Mouse (Mus musculus) liver, embryonic 12.5 days (tissue): ENCODE measurements at regions not wholly inside any gene's neighbourhood (a gene's known extent, or its start where the extent isn't known, plus 50 kb on each side); places are given as distances from the start of the nearest gene placed in this dataset.
"Not testable (repeated sequence)": the region's sequence is repeated elsewhere in the genome, so short reads cannot be mapped to it uniquely, and the experiment has no call there.

Source experiments
- ATAC-seq: fragments of 200-750 bp; cut with Nextera tagmentation; 2 replicates; pipeline ENCODE4 v1.8.0; 2017; ENCODE audit warnings: moderate number of reproducible peaks, mild to moderate bottlenecking, moderate library complexity
- H3K27ac ChIP-seq: fragments of 300-500 bp; sonication (generic); 2 replicates; pipeline ENCODE4 v1.5.1; 2016; ENCODE audit warnings: mild to moderate bottlenecking
- H3K27me3 ChIP-seq: fragments of 300-500 bp; sonication (generic); replicated peaks from 2 replicates; pipeline ENCODE4 v1.6.1; 2016; ENCODE audit warnings: mild to moderate bottlenecking, moderate library complexity
- H3K36me3 ChIP-seq: fragments of 300-500 bp; sonication (generic); 2 replicates; pipeline ENCODE4 v1.6.1; 2016; ENCODE audit warnings: mild to moderate bottlenecking, moderate library complexity
- H3K4me1 ChIP-seq: fragments of 300-500 bp; sonication (generic); 2 replicates; pipeline ENCODE4 v1.6.1; 2016
- H3K4me2 ChIP-seq: fragments of 300-500 bp; sonication (generic); 2 replicates; pipeline ENCODE4 v1.6.1; 2016; ENCODE audit warnings: mild to moderate bottlenecking, moderate library complexity
- H3K4me3 ChIP-seq: fragments of 300-500 bp; sonication (generic); 2 replicates; pipeline ENCODE4 v1.5.1; 2016; ENCODE audit warnings: mild to moderate bottlenecking, moderate library complexity
- H3K9ac ChIP-seq: fragments of 300-500 bp; sonication (generic); 2 replicates; pipeline ENCODE4 v1.6.1; 2016; ENCODE audit warnings: mild to moderate bottlenecking, moderate library complexity
- H3K9me3 ChIP-seq: fragments of 300-500 bp; sonication (generic); replicated peaks from 2 replicates; pipeline ENCODE4 v1.6.1; 2016; ENCODE audit warnings: mild to moderate bottlenecking, moderate library complexity
- WGBS: fragments of 180-500 bp; shearing (Covaris S2); methylation state at CpG from one replicate; pipeline ENCODE4 v1.1.7; 2016; ENCODE audit not compliant: insufficient replicate concordance; 5-methylcytosine and 5-hydroxymethylcytosine counted together

DNA sequence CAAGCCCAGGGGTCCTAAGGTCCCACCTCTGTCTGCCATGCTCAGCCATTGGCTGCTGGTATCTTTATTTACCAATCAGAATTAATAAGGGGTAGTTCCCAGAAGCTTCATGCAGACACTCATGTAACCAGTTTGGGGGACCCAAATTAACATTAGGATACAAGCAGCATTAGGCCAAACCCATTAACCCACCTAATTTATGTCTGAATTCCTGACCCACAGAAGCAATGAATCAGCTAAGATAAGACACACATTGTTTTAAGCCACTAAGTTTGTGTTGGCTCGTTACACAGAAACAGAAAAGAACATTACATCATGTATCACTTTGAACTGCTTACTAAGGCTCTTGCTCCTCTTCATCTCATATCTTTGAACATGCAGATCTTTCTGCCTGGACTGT lies 461.0 kb downstream of the Lmo7 start:
- Histone ChIP-seq H3K36me3 (no peaks in the 10 kb centered on the region), H3K4me3 (no peak overlapping the region), H3K9ac (no peak overlapping the region), H3K9me3 (no peaks in the 10 kb centered on the region), H3K27ac (no peak overlapping the region), H3K4me1 (no peaks in the 10 kb centered on the region), H3K4me2 (no peak overlapping the region), H3K27me3 (no peaks in the 10 kb centered on the region)
- no peak for ATAC-seq
- 35% methylated on average over 1 of the region's 1 CpGs for WGBS

DNA sequence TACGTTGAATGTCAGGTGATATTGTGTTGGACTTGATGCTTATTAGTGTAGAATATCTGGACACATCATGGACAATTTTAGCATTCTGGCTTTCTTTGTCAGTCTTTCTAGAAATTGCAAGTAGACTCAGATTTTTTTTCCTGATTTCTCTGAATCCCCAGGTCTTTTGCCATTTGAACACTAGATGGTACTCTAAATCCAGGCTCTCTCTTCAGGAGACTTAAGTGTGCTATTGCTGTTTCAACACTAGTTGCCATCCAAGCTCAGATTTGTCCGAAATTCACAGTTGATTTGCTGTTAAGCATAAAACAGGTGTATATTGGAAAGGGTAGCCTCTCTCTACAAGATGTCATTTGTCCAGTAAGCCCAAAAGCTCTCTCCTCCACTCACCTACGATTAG lies 451.5 kb downstream of the Lmo7 start:
- no peak overlapping the region for H3K4me3 ChIP-seq
- no peaks in the 10 kb centered on the region for H3K27me3 ChIP-seq
- WGBS: 51% methylated on average over 3 of the region's 3 CpGs
- no peak overlapping the region for H3K9ac ChIP-seq
- H3K4me2 ChIP-seq: no peak overlapping the region
- ATAC-seq: no peak
- H3K27ac ChIP-seq: no peak overlapping the region
- H3K36me3 ChIP-seq: no peaks in the 10 kb centered on the region
- H3K9me3 ChIP-seq: no peaks in the 10 kb centered on the region
- H3K4me1 ChIP-seq: no peaks in the 10 kb centered on the region

DNA sequence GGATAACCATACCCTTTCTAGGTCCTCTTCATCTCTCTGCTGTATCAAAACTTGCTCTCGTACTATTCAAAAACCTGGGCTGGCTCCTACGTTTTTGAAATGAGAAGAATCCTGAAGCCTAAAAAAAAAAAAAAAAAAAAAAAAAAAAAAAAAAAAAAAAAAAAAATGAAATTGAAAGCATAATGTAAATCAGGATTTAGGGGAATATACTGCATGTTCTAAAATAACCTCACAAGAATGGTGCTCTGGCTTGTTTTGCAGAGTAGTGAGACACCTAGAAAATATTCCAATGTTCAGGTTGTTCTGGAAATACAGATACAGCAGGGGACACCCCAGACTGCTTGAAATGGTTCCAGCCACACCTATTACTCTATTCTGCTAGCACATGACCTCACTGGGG lies 442.0 kb downstream of the Lmo7 start:
- WGBS: 51% methylated on average over 2 of the region's 2 CpGs
- H3K4me2 ChIP-seq: no peak overlapping the region
- no peak overlapping the region for H3K27ac ChIP-seq
- H3K27me3 ChIP-seq: no peaks in the 10 kb centered on the region
- no peaks in the 10 kb centered on the region for H3K9me3 ChIP-seq
- no peak for ATAC-seq
- H3K4me1 ChIP-seq: no peaks in the 10 kb centered on the region
- no peaks in the 10 kb centered on the region for H3K36me3 ChIP-seq
- no peak overlapping the region for H3K9ac ChIP-seq
- H3K4me3 ChIP-seq: no peak overlapping the region

DNA sequence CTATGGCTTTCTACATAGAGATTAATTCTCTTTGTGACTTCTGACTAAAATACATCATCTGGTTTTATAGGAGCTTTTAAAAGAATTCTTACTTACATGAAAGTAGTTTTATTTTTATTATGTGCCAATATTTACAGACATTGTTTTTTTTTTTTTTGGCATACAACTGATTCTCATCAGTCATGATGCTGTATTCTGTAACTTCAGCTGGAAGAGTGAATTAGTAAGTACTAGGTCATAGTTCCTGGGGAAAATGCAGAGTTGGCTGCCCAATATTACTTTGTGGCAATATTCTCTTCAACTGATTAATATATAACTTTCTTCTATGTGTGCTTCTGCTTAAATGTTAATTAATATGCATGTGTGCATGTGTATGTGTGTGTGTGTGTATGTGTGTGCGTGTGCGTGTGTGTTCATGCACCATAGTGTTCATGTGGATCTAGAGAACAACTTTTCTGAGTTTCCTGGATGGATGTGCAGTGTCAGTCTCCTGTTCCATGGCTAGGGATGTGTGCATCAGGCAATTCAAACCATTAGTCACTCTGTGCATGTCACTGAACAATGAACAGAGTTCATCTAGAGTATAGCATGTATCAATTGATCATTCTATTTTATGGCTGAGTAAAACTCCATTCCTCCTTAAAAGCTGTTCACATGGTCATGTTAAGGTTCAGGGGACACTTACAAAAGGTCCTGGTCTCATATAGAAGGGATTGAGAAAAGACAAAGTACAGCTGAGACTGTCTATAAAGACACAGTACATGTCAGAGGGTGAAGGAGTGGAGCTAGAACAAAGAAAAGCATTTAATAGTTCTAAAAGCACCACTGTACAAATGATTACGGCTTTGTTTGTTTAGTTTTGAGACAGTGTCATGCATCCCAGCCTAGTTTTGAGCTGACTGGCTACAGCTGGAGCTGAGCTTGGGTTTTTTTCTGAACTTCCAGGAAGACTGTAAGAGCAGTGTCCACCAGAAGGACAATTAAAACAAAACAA lies 431.8 kb downstream of the Lmo7 start:
- WGBS: 73% methylated on average over 3 of the region's 3 CpGs
- H3K4me3 ChIP-seq: no peak overlapping the region
- H3K27ac ChIP-seq: no peak overlapping the region
- no peaks in the 10 kb centered on the region for H3K36me3 ChIP-seq
- no peak for ATAC-seq
- H3K27me3 ChIP-seq: no peaks in the 10 kb centered on the region
- H3K9ac ChIP-seq: no peak overlapping the region
- no peak overlapping the region for H3K4me2 ChIP-seq
- no peaks in the 10 kb centered on the region for H3K4me1 ChIP-seq
- no peaks in the 10 kb centered on the region for H3K9me3 ChIP-seq

DNA sequence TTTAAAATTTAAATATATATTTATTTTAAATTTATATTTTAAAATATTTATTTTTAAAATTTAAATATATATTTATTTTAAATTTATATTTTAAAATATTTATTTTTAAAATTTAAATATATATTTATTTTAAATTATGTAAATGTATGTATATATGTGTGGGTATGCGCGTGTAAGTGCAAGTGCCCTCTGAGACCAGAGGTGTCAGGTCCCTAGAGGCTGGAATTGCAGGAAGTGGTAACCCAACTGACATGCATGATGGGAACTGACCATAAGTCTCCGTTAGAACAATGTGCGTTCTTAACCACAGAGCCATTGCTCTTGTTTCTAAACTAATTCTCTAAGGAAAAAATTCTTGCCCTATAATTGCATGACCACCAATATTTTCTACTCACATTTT lies 420.7 kb downstream of the Lmo7 start:
- not testable (repeated sequence) for H3K4me3 ChIP-seq, H3K27ac ChIP-seq, H3K27me3 ChIP-seq, H3K9ac ChIP-seq, H3K36me3 ChIP-seq, ATAC-seq, H3K4me2 ChIP-seq, H3K4me1 ChIP-seq, H3K9me3 ChIP-seq
- 65% methylated on average over 4 of the region's 4 CpGs for WGBS

- no peak overlapping the region for H3K9ac ChIP-seq
- ATAC-seq: no peak
- no peaks in the 10 kb centered on the region for H3K36me3 ChIP-seq
- no peaks in the 10 kb centered on the region for H3K4me1 ChIP-seq
- no peak overlapping the region for H3K4me3 ChIP-seq
- no peak overlapping the region for H3K4me2 ChIP-seq
- no peaks in the 10 kb centered on the region for H3K9me3 ChIP-seq
- no peaks in the 10 kb centered on the region for H3K27me3 ChIP-seq
- 51% methylated on average over 2 of the region's 2 CpGs for WGBS
- no peak overlapping the region for H3K27ac ChIP-seq
Observed at GRCm38 (mm10) chr14:102142720-102143119, 413.0 kb downstream of the Lmo7 start.

DNA sequence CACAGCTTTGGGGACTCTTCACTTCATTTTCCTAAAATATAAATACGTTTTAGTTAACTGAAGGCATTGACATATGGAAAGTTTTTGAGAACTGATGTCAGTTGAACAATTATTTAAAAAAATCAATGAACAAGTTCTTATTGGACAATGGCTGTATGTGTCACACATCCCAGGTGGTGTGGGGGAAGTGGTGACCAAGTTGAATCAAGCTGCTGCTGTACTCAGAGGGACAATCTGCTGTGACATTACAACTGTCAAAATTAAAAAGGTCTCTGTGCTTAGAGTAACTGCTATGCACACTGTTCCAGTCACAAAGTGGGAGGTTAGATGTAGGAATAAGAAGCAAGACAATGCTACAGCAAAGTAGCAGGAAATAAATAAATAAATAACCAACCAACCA lies 409.2 kb downstream of the Lmo7 start:
- 57% methylated on average over 1 of the region's 1 CpGs for WGBS
- Histone ChIP-seq H3K9me3 (no peaks in the 10 kb centered on the region), H3K9ac (no peak overlapping the region), H3K27me3 (no peaks in the 10 kb centered on the region), H3K4me1 (no peaks in the 10 kb centered on the region), H3K4me3 (no peak overlapping the region), H3K4me2 (no peak overlapping the region), H3K36me3 (no peaks in the 10 kb centered on the region), H3K27ac (no peak overlapping the region)
- ATAC-seq: no peak

DNA sequence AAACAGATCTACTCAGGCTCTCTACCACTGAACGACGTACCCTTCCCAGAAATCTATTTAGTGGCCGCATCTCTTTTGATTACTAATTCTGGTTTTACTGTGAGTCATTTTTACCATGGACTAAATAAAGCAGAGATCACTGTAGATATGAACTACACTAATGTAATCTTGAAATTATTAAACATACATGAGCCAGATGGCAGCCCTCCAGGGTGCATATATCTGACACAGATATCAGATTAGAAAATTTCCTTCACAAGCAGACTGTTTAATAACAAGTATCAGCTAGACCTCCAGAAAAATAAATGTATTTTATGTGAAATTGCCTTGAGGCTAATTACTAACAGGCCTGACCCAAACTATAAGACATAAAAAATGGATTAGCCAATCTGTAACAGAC lies 388.4 kb downstream of the Lmo7 start:
- 78% methylated on average over 3 of the region's 3 CpGs for WGBS

GRCm38 (mm10) chr14:102106165-102106564 lies 376.4 kb downstream of the Lmo7 start:
- Histone ChIP-seq H3K27ac (no peak overlapping the region), H3K4me3 (no peak overlapping the region), H3K4me2 (no peak overlapping the region), H3K9ac (no peak overlapping the region), H3K36me3 (no peaks in the 10 kb centered on the region), H3K4me1 (no peaks in the 10 kb centered on the region), H3K9me3 (no peaks in the 10 kb centered on the region), H3K27me3 (no peaks in the 10 kb centered on the region)
- WGBS: 61% methylated on average over 3 of the region's 3 CpGs
- no peak for ATAC-seq

More for the DNA sequence above, 388.4 kb downstream of the Lmo7 start:
- Histone ChIP-seq H3K27me3 (no peaks in the 10 kb centered on the region), H3K36me3 (no peaks in the 10 kb centered on the region), H3K9ac (no peak overlapping the region), H3K4me2 (no peak overlapping the region), H3K27ac (no peak overlapping the region), H3K4me1 (no peaks in the 10 kb centered on the region), H3K4me3 (no peak overlapping the region), H3K9me3 (no peaks in the 10 kb centered on the region)
- ATAC-seq: no peak

DNA sequence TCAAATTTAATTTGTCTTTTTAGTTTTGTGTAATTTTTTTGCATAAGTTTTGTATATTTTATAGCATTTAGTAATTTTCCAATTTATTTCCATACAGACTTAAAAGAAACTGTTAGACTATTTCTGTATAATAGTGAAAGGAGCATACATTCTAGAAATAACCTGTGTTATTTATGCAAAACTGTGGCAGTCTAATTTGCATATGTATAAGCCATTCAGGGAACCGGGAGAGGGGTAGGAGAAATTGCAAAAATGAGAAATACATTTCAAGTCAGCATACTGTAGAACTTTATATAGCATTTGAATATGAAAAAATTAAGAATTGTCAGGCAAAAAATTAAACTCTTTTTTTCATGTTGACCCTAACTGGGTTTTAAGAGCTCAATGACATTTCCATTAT lies 364.3 kb downstream of the Lmo7 start:
- Histone ChIP-seq H3K4me2 (no peak overlapping the region), H3K9me3 (no peaks in the 10 kb centered on the region), H3K36me3 (no peaks in the 10 kb centered on the region), H3K27me3 (no peaks in the 10 kb centered on the region), H3K4me1 (no peaks in the 10 kb centered on the region), H3K9ac (no peak overlapping the region), H3K27ac (no peak overlapping the region), H3K4me3 (no peak overlapping the region)
- ATAC-seq: no peak
- 51% methylated on average over 1 of the region's 1 CpGs for WGBS

- H3K4me3 ChIP-seq: no peak overlapping the region
- H3K4me2 ChIP-seq: no peak overlapping the region
- no peaks in the 10 kb centered on the region for H3K27me3 ChIP-seq
- no peaks in the 10 kb centered on the region for H3K4me1 ChIP-seq
- H3K27ac ChIP-seq: no peak overlapping the region
- H3K9me3 ChIP-seq: no peaks in the 10 kb centered on the region
- H3K9ac ChIP-seq: no peak overlapping the region
- 70% methylated on average over 6 of the region's 6 CpGs for WGBS
- no peaks in the 10 kb centered on the region for H3K36me3 ChIP-seq
- ATAC-seq: no peak
Observed at GRCm38 (mm10) chr14:102092557-102092956, 362.8 kb downstream of the Lmo7 start.

DNA sequence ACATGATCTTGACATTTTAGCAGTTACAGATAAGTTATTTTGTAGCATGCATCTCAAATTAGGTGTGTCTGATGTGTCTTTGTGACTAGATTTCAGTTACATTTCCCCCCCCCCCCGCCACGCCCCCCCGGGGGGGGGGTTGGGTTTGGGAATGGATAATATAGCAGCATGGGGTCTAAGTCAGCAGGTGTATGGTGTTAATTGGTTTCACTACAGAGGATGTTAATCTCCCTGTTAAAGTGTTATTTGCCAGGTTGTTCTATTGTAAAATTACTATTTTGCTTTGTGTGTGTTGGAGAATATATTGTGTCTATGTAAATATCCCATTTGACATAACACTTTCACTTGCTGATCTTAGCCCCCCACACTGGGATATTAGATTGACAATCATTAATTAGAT lies 319.2 kb downstream of the Lmo7 start:
- H3K4me3 ChIP-seq: no peak overlapping the region
- no peaks in the 10 kb centered on the region for H3K4me1 ChIP-seq
- H3K9me3 ChIP-seq: no peaks in the 10 kb centered on the region
- H3K27me3 ChIP-seq: no peaks in the 10 kb centered on the region
- H3K9ac ChIP-seq: no peak overlapping the region
- 14% methylated on average over 3 of the region's 3 CpGs for WGBS
- H3K36me3 ChIP-seq: no peaks in the 10 kb centered on the region
- no peak for ATAC-seq
- H3K27ac ChIP-seq: no peak overlapping the region
- H3K4me2 ChIP-seq: no peak overlapping the region

GRCm38 (mm10) chr14:102048485-102048884 lies 318.7 kb downstream of the Lmo7 start:
- Histone ChIP-seq H3K4me3 (no peak overlapping the region), H3K9ac (no peak overlapping the region), H3K27ac (no peak overlapping the region), H3K27me3 (no peaks in the 10 kb centered on the region), H3K4me2 (no peak overlapping the region), H3K36me3 (no peaks in the 10 kb centered on the region), H3K9me3 (no peaks in the 10 kb centered on the region), H3K4me1 (no peaks in the 10 kb centered on the region)
- WGBS: 91% methylated on average over 1 of the region's 3 CpGs
- ATAC-seq: no peak
